Mouse (Mus musculus): ENCODE results near the gene Chkb.

GRCm38 (mm10) chr15:89431806-89432205 lies 2.1 kb upstream of the Chkb start:
- TF ChIP-seq CTCF (IDR thresholded peaks at IDR 0.05; ENCODE audit: low read depth, low read length) (no peak), EP300 (IDR thresholded peaks at IDR 0.05; ENCODE audit: insufficient read depth, low read depth, low read length) (no peak)

Data from ES-Bruce4 (cell line).